Mouse (Mus musculus) cerebellum, postnatal 25 days (tissue): ENCODE measurements at regions not wholly inside any gene's neighbourhood (a gene's known extent, or its start where the extent isn't known, plus 50 kb on each side); places are given as distances from the start of the nearest gene placed in this dataset.

ENCODE experiments used
- DNase-seq, 2 experiments: peaks; one replicate each; pipeline ENCODE4 v3.0.0; 2021; ENCODE audit warnings: mixed read lengths in 2 of 2

DNA sequence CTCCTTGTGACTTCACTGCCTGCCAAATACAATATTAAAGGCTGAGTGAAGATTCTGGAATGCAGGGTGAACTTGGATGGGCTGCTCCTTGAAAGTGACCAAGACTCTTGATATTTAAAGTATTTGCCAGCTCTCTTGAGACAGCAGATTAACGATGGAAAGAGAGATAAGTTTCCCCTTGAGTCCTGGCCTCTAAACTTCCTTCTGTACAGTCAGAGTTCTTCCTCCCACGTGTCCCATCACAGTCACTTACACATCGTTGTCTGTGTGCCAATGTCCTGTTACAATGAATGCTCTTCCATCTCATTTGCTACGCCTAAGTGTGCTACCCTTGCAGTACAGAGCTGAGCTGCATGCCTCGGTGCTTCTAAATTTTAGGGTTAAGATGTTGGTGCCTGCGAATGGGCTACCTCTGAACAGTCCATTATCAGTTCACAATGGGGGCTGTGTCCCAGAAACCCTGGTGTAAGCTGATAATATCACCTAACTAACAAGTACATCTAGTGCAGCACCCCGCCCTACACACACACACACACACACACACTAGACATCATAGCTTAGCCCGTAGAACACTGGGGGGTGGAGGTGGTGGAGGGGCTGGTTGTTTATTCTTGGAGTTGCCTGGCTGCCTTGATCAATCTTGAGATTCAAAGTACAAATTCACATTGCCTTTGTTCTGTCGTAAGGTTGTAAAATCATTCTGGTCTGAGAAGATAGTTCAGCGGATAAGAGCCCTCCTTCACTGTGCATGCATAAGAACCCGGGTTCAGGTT is 207.9 kb upstream of the Pgrmc2 start:
- no peak for DNase-seq

DNA sequence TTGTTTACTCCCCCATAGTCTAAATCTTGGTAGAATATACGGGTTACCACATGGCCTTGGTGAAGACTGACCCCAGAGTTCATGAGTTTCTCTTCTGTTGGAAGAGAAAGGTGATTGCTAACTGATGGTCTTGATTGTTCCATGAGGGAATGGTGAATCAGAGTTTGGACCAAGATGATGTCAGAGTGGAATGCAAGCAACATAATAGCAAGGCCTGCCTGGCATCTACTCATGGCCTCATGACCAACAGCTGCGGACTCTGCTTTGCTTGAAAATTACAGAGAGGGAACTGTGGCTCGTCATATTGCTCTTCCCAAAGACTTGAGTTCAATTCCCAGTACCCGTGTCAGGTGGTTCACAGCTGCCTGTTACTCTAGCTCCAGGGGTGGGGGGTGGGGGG is 205.9 kb upstream of the Pgrmc2 start:
- no peak for DNase-seq

DNA sequence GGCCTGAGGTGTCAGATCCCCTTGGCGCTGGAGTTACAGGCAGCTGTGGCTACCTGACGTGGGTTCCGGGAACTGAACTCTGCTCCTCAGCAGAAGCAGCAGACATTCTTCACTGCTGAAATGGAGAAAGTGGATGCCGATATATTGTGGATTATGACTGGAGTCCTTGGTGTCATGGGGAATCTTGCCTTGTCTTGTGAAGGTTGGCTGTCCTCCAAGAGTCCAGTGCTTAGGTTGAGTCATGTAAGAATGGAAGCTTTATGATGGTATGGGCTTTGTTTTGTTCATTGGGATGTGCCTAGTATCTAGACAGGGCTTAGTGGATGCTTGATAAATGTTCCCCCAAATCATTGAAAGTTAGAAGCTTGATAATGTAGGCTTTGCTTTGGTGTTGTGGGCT is 205.2 kb upstream of the Pgrmc2 start:
- no peak for DNase-seq

DNA sequence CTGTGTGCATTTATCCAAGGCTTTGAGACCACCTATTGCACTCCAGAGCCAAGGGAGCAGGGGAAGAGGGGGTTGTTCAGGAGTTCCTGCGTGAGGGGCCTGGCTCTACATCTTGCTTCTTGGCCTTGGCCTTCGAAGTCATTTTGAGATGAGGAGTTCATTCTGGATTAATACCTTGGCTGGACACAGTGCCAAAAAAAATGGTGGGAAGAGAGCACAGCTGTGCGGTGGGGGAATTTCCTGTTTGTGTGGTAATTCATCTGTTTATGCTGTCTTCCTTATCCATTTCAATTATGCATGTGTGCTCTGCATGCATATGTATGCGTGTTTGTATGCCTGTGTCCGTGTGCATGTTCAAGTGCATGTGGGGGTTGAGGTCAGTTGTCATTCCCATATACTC is 202.5 kb upstream of the Pgrmc2 start:
- no peak for DNase-seq

DNA sequence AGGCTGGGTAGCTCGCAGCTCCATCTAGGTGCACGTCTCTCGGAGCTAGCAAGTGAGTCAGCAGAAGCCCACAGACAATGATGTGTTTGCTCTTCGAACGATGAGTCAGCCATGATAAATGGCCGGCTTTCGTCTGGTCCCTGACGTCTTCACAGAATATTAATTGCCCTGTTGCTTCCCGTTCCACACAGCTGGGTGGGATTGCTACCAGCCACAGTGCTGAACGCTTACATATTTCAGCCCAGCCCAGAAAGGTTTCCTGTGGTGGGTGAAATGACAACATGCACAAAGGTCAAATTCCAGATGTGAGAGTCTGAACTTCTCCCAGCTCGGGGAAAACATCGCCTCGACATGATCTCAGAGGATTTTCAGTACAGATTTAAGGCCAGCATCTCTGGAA is 202.1 kb upstream of the Pgrmc2 start:
- no peak for DNase-seq

DNA sequence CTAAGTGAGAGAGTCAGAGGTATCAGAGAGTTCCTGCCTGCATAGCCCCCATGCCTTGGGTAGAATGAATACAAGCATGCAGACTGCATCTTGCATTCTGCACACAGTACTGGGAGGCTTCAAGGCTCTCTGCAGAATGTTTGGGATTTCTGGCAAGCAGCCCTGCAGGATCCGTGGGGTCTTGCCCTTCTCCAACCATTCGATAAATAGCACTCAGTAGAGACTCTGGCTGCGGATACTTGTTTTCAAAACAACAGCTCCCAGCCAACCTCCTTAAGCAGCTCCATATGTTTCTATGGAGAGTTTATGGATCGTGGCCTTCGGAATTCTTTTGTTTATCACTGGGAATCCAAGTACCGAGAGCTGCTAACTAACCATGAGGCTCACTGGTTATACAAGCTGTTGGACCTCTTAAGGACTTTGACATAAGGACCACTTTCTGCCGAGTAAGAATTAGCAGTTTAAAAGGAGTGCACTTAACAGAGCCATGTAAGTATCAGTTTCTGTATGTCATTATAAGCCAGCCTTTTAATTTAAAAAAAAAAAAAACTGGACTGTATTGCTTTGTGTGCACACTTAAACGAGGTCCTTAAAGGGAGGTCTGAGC is 199.7 kb upstream of the Pgrmc2 start:
- no peak for DNase-seq

DNA sequence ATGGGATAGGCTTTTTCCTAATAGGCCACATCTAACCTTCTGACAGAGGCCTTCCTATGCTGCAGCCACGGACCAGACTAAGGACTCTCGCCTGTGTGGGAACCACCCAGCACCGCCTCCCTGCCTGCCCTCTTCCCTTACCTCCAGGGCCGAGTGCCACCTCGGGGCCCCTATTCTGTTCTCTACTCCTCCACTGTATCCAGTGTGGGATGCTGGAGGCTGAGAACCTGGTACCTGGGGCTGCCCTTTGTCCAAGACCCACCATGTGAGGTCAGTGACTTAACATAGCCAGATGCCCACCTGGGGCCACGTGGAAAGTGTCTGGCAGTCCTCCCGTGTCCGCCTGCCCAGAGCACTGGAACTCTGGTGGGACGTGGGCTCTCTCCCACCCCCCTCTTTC is 193.2 kb upstream of the Pgrmc2 start:
- no peak for DNase-seq

DNA sequence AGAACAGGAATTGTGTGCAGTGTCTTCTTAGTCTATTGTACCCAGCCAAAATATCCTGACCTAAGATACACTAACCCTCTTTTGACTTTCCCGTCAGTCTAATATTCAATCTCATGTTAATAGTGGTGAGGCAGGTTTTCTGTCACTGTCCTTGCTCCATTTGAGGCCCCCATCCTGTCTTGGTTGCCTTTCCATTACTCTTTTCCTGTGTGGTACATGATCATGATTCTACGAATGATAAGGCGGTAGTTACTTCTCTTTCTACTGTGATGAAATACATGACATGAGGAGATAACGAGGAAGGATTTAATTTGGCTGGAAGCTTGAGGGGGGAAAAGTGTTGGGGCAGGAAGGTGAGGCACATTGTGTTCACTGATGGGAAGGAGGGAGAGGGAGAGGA is 185.7 kb upstream of the Pgrmc2 start:
- no peak for DNase-seq

DNA sequence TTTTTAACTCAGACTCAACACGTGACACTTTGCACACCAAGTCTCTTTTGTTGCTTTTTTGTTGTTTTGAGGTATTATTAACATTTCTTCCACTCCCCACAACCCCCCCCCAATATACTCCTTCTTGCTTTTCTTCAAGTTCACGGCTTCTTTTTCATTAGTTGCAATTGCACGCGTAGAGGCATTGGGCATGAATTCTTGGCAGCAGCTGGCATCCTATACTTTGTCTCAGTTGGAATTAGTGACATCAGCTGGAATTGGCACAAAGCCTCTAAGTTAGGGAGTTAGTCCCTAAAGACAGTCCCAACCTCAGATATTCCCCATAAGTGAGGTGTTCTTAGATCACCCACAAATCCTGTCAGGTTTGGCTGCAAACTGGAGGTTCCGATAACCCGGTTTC is 183.4 kb upstream of the Pgrmc2 start:
- DNase-seq: no peak

DNA sequence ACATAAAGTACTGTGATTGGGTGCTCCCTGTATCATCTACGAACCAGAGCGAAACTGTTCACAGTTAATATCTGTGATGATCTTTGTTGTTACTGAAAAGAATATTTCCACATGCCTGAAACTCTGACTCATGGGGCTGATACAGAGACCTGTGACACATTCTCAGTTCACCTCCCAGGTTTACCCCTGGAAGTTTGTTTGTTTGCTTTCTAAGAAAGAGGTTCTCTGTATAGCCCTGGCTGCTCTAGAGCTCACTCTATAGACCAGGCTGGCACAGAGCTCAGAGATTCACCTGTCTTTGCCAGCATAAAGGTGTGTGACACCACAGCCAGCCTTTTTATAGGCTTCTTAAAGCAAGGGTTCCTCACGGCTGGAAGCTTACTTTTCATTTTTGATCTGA is 182.6 kb upstream of the Pgrmc2 start:
- DNase-seq: no peak

DNA sequence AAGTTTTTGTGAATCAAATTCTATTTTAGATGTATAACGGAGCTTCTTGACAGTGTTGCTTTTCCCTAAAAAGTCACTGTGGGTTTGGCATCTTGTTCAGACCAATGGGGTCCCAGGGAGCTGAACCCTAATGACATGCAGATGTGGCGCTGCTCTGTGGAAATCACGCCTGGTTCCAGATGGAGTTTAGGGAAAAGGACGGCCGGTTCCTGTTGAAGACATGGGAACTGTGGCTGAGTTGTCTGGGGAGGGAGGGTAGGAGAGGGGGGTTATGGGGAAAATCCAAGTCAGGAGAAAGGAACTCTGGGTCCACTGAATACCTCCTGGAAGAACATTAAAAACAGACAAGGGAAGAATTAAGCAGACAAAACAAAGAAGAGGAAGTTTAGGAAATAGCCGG is 175.4 kb upstream of the Pgrmc2 start:
- no peak for DNase-seq

DNA sequence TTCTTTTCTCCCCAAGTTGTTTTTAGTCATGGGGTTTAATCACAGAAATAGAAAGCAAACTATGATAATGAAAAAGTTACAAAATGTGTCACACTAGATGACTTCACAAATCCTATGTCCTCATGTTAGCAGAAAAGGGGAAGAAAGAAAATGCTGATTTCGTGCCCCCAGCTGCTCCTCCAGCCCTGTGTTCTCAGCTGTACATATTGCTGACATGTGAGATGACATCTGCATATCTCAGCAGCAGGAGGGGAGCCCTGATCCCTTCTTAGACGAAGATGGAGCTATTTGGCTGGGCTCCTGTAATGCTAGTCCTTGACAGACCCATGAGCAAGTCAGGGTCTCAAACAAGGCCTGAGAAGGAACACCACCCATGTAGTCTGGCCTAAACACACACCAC is 162.1 kb upstream of the Pgrmc2 start:
- DNase-seq: no peak

DNA sequence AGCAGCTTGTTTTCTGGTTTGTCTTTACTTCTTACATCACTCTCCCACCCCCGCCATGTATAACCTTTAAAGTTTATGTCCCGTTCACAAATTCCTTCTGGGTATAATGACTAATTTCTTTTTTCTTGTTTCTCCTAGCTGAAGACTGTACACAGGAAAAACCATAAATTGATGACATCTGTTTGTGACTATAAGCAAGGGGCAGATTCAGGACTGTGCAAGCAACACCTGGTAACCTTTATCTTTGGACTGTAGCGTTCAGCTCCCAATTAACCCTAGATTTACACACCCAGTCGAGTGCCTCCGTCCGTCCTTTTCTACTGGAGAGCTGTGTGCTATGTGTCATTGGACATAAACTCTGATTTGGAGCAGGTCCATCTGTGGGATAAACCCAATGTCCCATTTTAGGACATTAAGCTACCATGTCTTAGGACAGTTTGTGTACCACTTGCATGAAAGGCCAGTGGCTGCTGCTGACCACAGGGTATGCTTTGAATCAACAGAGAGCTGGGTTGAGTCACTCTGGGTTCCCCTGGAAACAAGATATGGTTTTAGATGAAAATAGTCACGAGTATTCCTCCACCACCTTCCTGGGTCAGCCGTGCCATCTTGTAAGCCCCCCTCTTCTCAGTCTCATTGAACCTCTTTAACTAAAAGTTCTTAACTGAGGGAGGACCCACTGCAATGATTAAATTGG is 159.2 kb upstream of the Pgrmc2 start:
- no peak for DNase-seq

DNA sequence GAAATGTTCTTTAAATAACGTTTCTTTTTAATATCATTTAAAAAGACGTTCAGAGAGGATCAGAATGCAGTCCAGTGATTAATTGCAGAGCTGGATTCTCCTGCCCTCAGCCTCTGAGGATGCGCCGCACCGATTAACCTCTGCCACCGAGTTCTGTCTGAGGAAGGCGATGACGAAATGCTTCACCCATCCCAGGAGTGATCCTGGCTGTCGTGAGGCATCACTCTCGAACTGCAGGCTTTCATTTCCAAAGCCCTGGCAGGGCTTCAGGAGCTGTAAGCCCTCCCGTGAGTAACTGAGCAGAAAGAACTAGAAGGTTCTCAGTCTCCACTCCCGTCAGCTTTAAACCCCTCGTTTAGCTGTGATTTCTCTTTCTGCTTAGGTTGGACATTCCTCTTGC is 157.0 kb upstream of the Pgrmc2 start:
- no peak for DNase-seq

DNA sequence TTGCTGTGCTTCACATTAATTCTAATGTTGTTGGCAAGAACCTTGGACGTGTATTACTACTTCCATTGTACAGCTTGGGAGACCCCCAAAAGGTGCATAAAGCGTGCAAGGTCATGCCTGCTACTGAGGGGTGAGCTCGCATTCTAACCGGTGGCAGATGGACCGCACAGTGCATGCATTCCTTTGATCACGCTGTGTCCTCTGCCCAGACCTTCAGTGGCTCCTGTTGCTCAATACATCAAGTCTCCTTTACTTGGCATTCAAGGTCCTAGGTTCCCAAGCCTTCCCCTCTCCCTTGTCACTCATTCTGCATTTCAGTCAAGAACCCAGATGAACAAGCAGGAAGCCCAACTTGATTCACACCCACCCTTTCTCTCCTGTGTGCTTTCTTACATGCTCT is 156.4 kb upstream of the Pgrmc2 start:
- no peak for DNase-seq

DNA sequence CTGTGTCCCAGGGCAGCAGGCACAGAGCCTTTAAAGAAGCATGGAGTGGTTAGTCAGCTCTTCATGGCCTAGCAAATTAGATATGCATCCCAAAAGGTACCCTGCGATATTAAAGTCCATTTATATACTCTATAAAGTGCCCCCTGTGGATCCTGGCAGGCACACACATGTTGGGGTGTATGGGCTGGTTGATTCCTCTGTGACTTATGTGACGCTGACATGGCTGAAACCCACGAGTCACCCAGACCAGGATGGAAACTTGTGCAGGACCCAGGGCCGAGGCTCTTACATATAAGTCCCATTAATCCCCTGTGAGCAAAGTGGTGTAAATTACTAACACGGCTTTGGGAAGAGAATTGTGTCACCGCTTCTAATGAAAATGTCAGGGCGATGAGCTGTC is 155.2 kb upstream of the Pgrmc2 start:
- no peak for DNase-seq

DNA sequence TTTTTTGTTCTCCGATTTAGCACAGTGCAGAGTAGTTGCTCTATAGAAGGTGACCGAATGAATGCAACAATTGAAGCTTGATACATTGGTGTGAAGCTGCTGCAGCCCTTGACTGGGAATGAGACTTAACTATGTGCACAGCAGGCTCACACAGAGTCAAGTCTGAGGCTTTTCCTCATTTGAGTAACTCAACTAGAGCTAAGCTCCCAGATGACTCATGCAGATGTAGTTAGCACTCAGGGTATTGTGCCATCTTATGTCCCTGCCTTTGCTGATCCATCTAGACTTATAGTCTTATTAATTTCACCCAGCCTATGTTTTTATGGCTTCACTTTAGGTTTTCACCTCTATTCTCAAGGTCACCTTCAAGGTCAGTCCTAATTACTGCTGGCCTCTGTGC is 152.8 kb upstream of the Pgrmc2 start:
- DNase-seq: no peak

DNA sequence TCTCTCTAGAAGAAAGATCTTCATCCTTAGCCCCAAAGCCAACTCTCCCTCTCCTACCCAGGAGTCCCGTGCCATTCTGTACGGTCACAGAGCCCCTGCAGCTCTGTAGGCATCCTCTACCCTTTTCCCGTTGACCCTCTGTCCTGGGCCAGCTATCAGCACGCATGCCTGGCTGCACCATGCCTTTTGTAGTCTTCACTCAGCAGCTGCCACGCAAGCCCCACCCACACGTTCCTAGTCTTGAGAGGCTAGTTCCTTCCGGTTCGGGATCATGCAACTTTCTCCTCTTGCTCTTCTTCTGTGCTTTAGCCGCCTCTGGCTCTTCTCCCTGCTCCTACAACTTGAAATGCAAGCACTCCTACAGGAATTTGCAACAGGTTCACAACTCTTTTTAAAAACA is 152.1 kb upstream of the Pgrmc2 start:
- no peak for DNase-seq

DNA sequence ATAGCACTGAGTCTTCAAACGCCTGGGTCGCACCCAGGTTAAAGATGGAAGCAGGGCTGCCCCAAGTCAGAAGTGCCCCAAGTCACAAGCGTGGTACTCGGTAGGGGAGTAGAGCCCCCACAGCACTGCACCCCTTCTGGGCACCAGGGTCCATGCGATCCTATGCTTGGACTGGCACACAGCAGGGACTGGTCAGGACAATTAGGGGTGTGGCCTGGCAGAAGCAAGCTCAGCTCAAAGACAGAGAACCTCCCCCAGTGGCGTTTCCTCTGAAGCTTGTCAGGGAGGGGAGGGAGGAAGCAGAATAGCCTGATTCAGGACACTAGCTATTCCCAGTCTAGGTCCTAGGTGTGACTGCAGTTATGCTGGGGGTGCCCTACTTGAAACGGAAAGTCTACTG is 151.3 kb upstream of the Pgrmc2 start:
- no peak for DNase-seq

DNA sequence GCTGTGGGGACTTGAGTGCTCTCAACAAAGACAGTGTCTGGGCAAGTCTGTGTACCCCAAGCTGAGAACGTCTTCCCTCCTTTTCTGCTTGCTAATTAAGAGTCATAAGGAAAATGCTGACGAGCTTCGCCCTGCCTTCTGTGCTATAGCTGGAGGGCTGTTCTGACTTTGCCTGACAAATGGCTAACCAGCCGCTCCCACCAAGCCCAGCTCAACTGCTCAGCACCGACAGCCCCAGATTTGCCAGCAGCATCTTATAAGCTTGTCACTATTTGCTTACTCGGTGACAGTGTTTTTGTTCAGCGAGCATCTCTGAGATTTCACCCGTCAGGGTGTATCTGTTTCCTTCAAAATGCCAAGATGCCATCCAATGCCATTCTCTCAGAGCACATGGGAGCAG is 150.6 kb upstream of the Pgrmc2 start:
- peak in 1 of 2 experiments; percentile 13 for DNase-seq

DNA sequence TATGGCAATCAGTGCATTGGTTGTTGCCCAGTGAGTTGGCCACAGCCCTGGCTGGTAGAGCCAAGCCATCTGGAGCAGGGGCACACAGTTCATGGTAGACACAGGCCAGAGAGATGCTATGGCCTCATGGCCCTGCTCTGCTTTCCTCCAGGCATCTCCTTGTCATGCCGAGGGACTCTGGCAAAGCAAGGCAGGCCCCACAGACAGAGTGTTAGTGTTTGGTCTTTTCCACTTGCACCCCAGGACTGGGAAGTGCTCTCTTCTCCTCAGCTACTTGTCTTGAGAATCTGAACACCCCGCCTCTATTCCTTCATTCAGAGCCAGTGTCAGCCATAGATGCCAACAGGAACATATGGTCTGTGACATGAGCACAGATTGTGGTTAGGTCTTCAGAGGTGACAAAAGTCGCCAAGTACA is 148.1 kb upstream of the Pgrmc2 start:
- peak; percentile 86 to 90 for DNase-seq

DNA sequence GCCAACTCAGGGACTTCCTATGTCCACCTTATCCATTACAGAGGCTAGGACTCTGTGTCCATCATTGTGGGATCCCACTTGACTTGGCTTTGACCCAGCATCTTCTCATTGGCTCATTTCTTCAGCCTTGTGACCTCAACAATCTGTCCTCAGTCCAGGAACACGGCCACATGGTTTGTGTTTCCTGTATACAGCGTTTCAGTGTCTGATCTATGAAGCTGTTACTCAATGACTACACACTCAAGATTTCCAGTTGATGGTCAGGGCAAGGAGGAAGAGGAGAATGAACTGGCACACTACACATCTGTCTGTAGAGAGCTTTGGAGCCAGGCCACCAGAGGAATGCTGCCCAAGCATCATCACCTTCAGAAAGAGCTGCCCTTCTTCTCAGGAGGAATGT is 146.6 kb upstream of the Pgrmc2 start:
- no peak for DNase-seq

DNA sequence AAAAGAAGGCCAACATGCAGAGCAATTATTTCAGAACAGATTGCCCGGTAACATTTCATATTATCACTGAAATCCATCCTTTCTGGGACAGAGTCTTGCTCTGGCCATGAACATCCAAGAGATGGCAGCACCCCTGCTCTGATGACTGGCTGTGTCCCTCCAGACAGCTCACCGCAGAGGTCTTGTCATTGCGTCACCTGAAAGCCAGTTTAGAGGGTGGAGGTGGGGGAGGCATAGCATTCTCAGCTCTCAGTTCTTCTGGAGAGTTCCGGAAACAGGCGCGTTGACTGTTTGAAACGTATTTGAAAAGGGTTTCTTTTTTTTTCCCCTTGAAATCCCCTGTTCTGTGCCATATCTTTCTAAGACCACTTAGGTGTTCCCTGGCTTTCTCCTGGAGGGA is 145.7 kb upstream of the Pgrmc2 start:
- DNase-seq: peak; percentile 61 to 74

DNA sequence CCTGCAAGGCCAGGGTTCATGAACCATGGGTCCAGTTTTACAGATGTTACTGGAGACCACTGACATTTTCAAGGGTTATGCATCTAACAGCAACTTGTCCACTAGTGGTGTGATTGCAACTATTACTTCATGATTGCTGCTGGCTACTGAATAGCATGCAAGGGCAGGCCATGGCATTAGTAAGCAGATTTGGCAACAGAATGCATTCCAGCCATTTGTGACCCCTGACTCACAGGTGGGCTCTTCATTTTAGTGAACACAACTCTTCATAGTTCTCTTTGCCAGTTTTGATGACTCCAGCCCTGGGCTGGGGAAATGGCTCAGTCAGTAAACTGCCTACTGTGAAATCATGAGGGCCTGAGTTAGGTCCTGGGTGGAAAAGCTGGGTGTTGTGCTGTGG is 137.9 kb upstream of the Pgrmc2 start:
- no peak for DNase-seq
